Mouse (Mus musculus): ENCODE measurements at regions not wholly inside any gene's neighbourhood (a gene's known extent, or its start where the extent isn't known, plus 50 kb on each side); places are given as distances from the start of the nearest gene placed in this dataset.

- no peak overlapping the region for H3K4me3 ChIP-seq (ENCODE audit: control insufficient read depth in 1 of 2, insufficient read depth in 1 of 2, low read depth in 2 of 2, low read length in 2 of 2)
- DNase-seq (ENCODE audit: low read depth, low spot score), result no peak
- H3K9me3 ChIP-seq (replicated peaks; ENCODE audit: insufficient read depth, low read length), result no peaks in the 10 kb centered on the region
- H3K27ac ChIP-seq (ENCODE audit: control insufficient read depth, low read depth, low read length), result no peak overlapping the region
- TF ChIP-seq ETS1 (IDR thresholded peaks at IDR 0.05; ENCODE audit: low read depth, low read length) (no peak), SIN3A (IDR thresholded peaks at IDR 0.05; ENCODE audit: low read length) (no peak), NRF1 (IDR thresholded peaks at IDR 0.05; ENCODE audit: insufficient read depth, low read depth, low read length, poor library complexity, severe bottlenecking) (no peak), MAFK (IDR thresholded peaks at IDR 0.05; ENCODE audit: borderline replicate concordance, low read depth, low read length) (no peak), TCF12 (IDR thresholded peaks at IDR 0.05; ENCODE audit: low read depth, low read length) (no peak), EP300 (IDR thresholded peaks at IDR 0.05; ENCODE audit: low read depth in 1 of 2, low read length in 2 of 2) (no peak), ZKSCAN1 (IDR thresholded peaks at IDR 0.05; ENCODE audit: low read depth, low read length) (no peak), CHD2 (IDR thresholded peaks at IDR 0.05; ENCODE audit: low read length) (no peak), ELF1 (IDR thresholded peaks at IDR 0.05; ENCODE audit: low read depth, low read length) (no peak), GATA1 (IDR thresholded peaks at IDR 0.05; ENCODE audit: low read depth, low read length) (no peak), MYB (IDR thresholded peaks at IDR 0.05; ENCODE audit: low read depth, low read length) (no peak), MXI1 (IDR thresholded peaks at IDR 0.05; ENCODE audit: low read depth, low read length) (no peak)
- no peaks in the 10 kb centered on the region for H3K27me3 ChIP-seq (ENCODE audit: control insufficient read depth in 1 of 2, insufficient read depth in 2 of 2, low read length in 2 of 2)
- H3K4me1 ChIP-seq (ENCODE audit: control insufficient read depth in 1 of 2, insufficient read depth in 2 of 2, low read length in 2 of 2), result no peaks in the 10 kb centered on the region
- H3K36me3 ChIP-seq (ENCODE audit: control insufficient read depth in 1 of 2, insufficient read depth in 2 of 2, low read length in 2 of 2), result no peaks in the 10 kb centered on the region
- H3K79me2 ChIP-seq (ENCODE audit: control insufficient read depth, insufficient read depth, low read length, poor library complexity), result no peaks in the 10 kb centered on the region
- H3K9ac ChIP-seq (ENCODE audit: control insufficient read depth, low read depth, low read length, poor library complexity, severe bottlenecking), result no peak overlapping the region
Measured at GRCm38 (mm10) chr19:26531390-26531789, 73.5 kb upstream of the Smarca2 start.

GRCm38 (mm10) chr19:26532509-26532908, 72.3 kb upstream of the Smarca2 start:
- Histone ChIP-seq H3K9me3 (replicated peaks; ENCODE audit: insufficient read depth, low read length) (no peaks in the 10 kb centered on the region), H3K27me3 (ENCODE audit: control insufficient read depth in 1 of 2, insufficient read depth in 2 of 2, low read length in 2 of 2) (no peaks in the 10 kb centered on the region), H3K4me1 (ENCODE audit: control insufficient read depth in 1 of 2, insufficient read depth in 2 of 2, low read length in 2 of 2) (no peaks in the 10 kb centered on the region), H3K9ac (ENCODE audit: control insufficient read depth, low read depth, low read length, poor library complexity, severe bottlenecking) (no peak overlapping the region), H3K79me2 (ENCODE audit: control insufficient read depth, insufficient read depth, low read length, poor library complexity) (no peaks in the 10 kb centered on the region), H3K4me3 (ENCODE audit: control insufficient read depth in 1 of 2, insufficient read depth in 1 of 2, low read depth in 2 of 2, low read length in 2 of 2) (no peak overlapping the region), H3K27ac (ENCODE audit: control insufficient read depth, low read depth, low read length) (no peak overlapping the region), H3K36me3 (ENCODE audit: control insufficient read depth in 1 of 2, insufficient read depth in 2 of 2, low read length in 2 of 2) (no peaks in the 10 kb centered on the region)
- no peak for DNase-seq (ENCODE audit: low read depth, low spot score)
- TF ChIP-seq POLR2AphosphoS5 (IDR thresholded peaks at IDR 0.05; ENCODE audit: borderline replicate concordance, low read depth, low read length) (no peak), MEF2A (IDR thresholded peaks at IDR 0.05; ENCODE audit: extremely low read depth, insufficient replicate concordance, low read depth, low read length, poor library complexity, severe bottlenecking) (no peak), GATA1 (IDR thresholded peaks at IDR 0.05; ENCODE audit: low read depth, low read length) (no peak), TCF12 (IDR thresholded peaks at IDR 0.05; ENCODE audit: low read depth, low read length) (no peak), ELF1 (IDR thresholded peaks at IDR 0.05; ENCODE audit: low read depth, low read length) (no peak), MYC (IDR thresholded peaks at IDR 0.05; ENCODE audit: low read depth, low read length) (no peak), MAX (IDR thresholded peaks at IDR 0.05; ENCODE audit: low read length) (no peak), POLR2A (IDR thresholded peaks at IDR 0.05; ENCODE audit: control insufficient read depth in 1 of 2, insufficient read depth in 1 of 2, low read depth in 1 of 2, low read length in 2 of 2, poor library complexity in 1 of 2) (no peak), TBP (IDR thresholded peaks at IDR 0.05; ENCODE audit: low read depth, low read length) (no peak), EP300 (IDR thresholded peaks at IDR 0.05; ENCODE audit: low read depth in 1 of 2, low read length in 2 of 2) (no peak), GABPA (IDR thresholded peaks at IDR 0.05; ENCODE audit: low read depth, low read length) (no peak), NRF1 (IDR thresholded peaks at IDR 0.05; ENCODE audit: insufficient read depth, low read depth, low read length, poor library complexity, severe bottlenecking) (no peak), JUND (IDR thresholded peaks at IDR 0.05; ENCODE audit: low read depth, low read length) (no peak), NELFE (IDR thresholded peaks at IDR 0.05; ENCODE audit: low read depth, low read length) (no peak), KAT2A (conservative IDR thresholded peaks at IDR 0.05; ENCODE audit: low read depth, low read length) (no peak), TAL1 (IDR thresholded peaks at IDR 0.05; ENCODE audit: low read length) (no peak), MAZ (IDR thresholded peaks at IDR 0.05; ENCODE audit: low read depth, low read length) (no peak), MXI1 (IDR thresholded peaks at IDR 0.05; ENCODE audit: low read depth, low read length) (no peak)
